In genomic region chr15:101336474-101337174, GRCm38 (mm10) we compare ENCODE assay signal across 10 mouse cellular contexts. TPM values are rescaled to one million over a fixed set of nuclear protein-coding genes. Genes with fewer than 3 reads are reported as not detected.
DNase-seq lines count a peak whose midpoint lies in the region; ATAC-seq lines count a peak whose summit lies in the region.
"Had no signal": no experiment of that assay in that cellular context is flagged by ENCODE, and none has a peak within 500 bp of the region (broad histone marks: within the 10 kb centered on the region; RNA-seq: fewer than 3 reads in every experiment).

No protein-coding gene starts in this region.

- H3K4me2 ChIP-seq in stomach, embryonic 16.5 days (ENCODE audit: low read depth, low read length), result peak overlapping the region; percentile 4; the same call in 1 of the 2 replicates
- H3K4me2 ChIP-seq: midbrain, embryonic 12.5 days had no signal

- no peaks in the 10 kb centered on the region for H3K27me3 ChIP-seq in stomach, embryonic 16.5 days (ENCODE audit: control insufficient read depth, insufficient read depth, low read length)

- peak overlapping the region; percentile 95 for H3K27ac ChIP-seq in stomach, embryonic 16.5 days (ENCODE audit: low read length)
- H3K27ac ChIP-seq: midbrain, embryonic 12.5 days had no signal

- no peak overlapping the region for H3K4me3 ChIP-seq in stomach, embryonic 16.5 days (replicated peaks; ENCODE audit: low read length)
- H3K4me3 ChIP-seq: midbrain, embryonic 12.5 days had no signal

- H3K36me3 ChIP-seq in stomach, embryonic 16.5 days (ENCODE audit: control insufficient read depth, insufficient read depth, low read length), result no peaks in the 10 kb centered on the region
- H3K36me3 ChIP-seq: midbrain, embryonic 12.5 days had no signal

- peak; percentile 94 for DNase-seq in heart, adult 11 months
- DNase-seq in heart, postnatal 25 days (ENCODE audit: low spot score), result no peak
- DNase-seq in forelimb bud, embryonic 11.5 days (ENCODE audit: low read depth, low spot score), result peak; percentile 34
- peak; percentile 31 for DNase-seq in liver
- DNase-seq in thymus, postnatal 14 days, result no peak
- DNase-seq in c-Kit-positive CD71-positive TER-119-positive erythroid progenitor cells, embryonic 14.5 days (ENCODE audit: low spot score), result no peak

- ATAC-seq in stomach, embryonic 16.5 days (ENCODE audit: insufficient read depth, low FRiP score), result peak; percentile 46; the same call in 1 of the 2 replicates
- no peak for ATAC-seq in cerebellum, adult (ENCODE audit: insufficient number of reproducible peaks, low FRiP score, low TSS enrichment)

- no peaks in the 10 kb centered on the region for H3K9me3 ChIP-seq in stomach, embryonic 16.5 days (replicated peaks; ENCODE audit: control insufficient read depth, low read length)
- H3K9me3 ChIP-seq: midbrain, embryonic 12.5 days had no signal

- 34% methylated on average over 24 of the region's 24 CpGs for WGBS in stomach, embryonic 16.5 days

- peak overlapping the region; percentile 58 for H3K9ac ChIP-seq in stomach, embryonic 16.5 days (ENCODE audit: low read length)
- H3K9ac ChIP-seq: midbrain, embryonic 12.5 days had no signal

- intact Hi-C loops in heart, postnatal 25 days (cut with DNase I), result loop anchor here (5.0 kb wide), 1 partner anchor 636 kb away; no protein-coding TSS in a partner anchor

- H3K4me1 ChIP-seq in stomach, embryonic 16.5 days (ENCODE audit: control insufficient read depth, insufficient read depth, low read length), result peaks cover 13% of the 10 kb centered on the region

RNA-seq across cellular contexts. Expression of gene Krt80, which starts 33.3 kb away (rescaled TPM):
- total RNA-seq in heart, postnatal 25 days (2021), result 1 to 10 TPM; 2.0 to 2.2 TPM
- polyA plus RNA-seq in stomach, embryonic 16.5 days (2015; fragmentation: Nextera tagmentation; extraction: Ambion mirVana), result 37.4 and 64.5 TPM in 2 replicates
- total RNA-seq: CH12.LX had no signal

RNA-seq across cellular contexts. Expression of gene 6030408B16Rik, which starts 43.6 kb away (rescaled TPM):
- 1 to 10 TPM; 1.3 to 1.5 TPM for total RNA-seq in heart, postnatal 25 days (2021)
- 9.4 and 9.5 TPM in 2 replicates for polyA plus RNA-seq in stomach, embryonic 16.5 days (2015; fragmentation: Nextera tagmentation; extraction: Ambion mirVana)

RNA-seq across cellular contexts. Expression of gene Atg101, which starts 52.6 kb away (rescaled TPM):
- total RNA-seq in heart, postnatal 25 days (2021), result 10 to 100 TPM; 21.5 to 25.0 TPM
- 66.9 and 67.0 TPM in 2 replicates for polyA plus RNA-seq in stomach, embryonic 16.5 days (2015; fragmentation: Nextera tagmentation; extraction: Ambion mirVana)

Comparison
In these comparisons a context has a peak if more than half of its experiments do, and no peak if none do; other contexts are left out.
1. DNase-seq: peak in heart, adult 11 months (single experiment), forelimb bud, embryonic 11.5 days (single experiment) and liver (single experiment); none in heart, postnatal 25 days (single experiment), thymus, postnatal 14 days (single experiment) and c-Kit-positive CD71-positive TER-119-positive erythroid progenitor cells, embryonic 14.5 days (single experiment).